Mouse (Mus musculus): ENCODE measurements around the gene Ggps1. TPM values are rescaled to one million over a fixed set of nuclear protein-coding genes. Genes with fewer than 3 reads are reported as not detected.
"Not testable (repeated sequence)": the region's sequence is repeated elsewhere in the genome, so short reads cannot be mapped to it uniquely, and the experiment has no call there.

Ggps1 gene
- polyA plus RNA-seq, 1 experiment from 2014 or later, result 48.4 TPM

- 86% methylated on average over 11 of the region's 11 CpGs for WGBS
- no peak for ATAC-seq (ENCODE audit: insufficient number of reproducible peaks, low FRiP score, low TSS enrichment, low read depth)
- no peak overlapping the region for H3K4me2 ChIP-seq
- H3K36me3 ChIP-seq, result no peaks in the 10 kb centered on the region
- peaks cover 11% of the 10 kb centered on the region for H3K4me1 ChIP-seq
- H3K9ac ChIP-seq, result no peak overlapping the region
- no peak overlapping the region for H3K4me3 ChIP-seq
- H3K27me3 ChIP-seq, result no peaks in the 10 kb centered on the region
- no peak overlapping the region for H3K27ac ChIP-seq
- no peaks in the 10 kb centered on the region for H3K9me3 ChIP-seq
Observed at GRCm38 (mm10) chr13:14035875-14036630, 27.2 kb downstream of the Ggps1 start.

GRCm38 (mm10) chr13:14035352-14035751, 27.9 kb downstream of the Ggps1 start:
- not testable (repeated sequence) for H3K9ac ChIP-seq; H3K4me1 ChIP-seq; H3K9me3 ChIP-seq; H3K27me3 ChIP-seq; H3K36me3 ChIP-seq; H3K4me2 ChIP-seq; H3K4me3 ChIP-seq; ATAC-seq (ENCODE audit: insufficient number of reproducible peaks, low FRiP score, low TSS enrichment, low read depth); H3K27ac ChIP-seq
- 84% methylated on average over 3 of the region's 3 CpGs for WGBS

- ATAC-seq (ENCODE audit: insufficient number of reproducible peaks, low FRiP score, low TSS enrichment, low read depth), result no peak
- Histone ChIP-seq H3K9me3 (no peaks in the 10 kb centered on the region), H3K4me1 (peaks cover 5% of the 10 kb centered on the region), H3K4me3 (no peak overlapping the region), H3K27me3 (no peaks in the 10 kb centered on the region), H3K36me3 (peaks cover 3% of the 10 kb centered on the region), H3K9ac (no peak overlapping the region), H3K4me2 (no peak overlapping the region), H3K27ac (no peak overlapping the region)
Observed at GRCm38 (mm10) chr13:14034073-14034348, 29.3 kb downstream of the Ggps1 start.

- H3K27me3 ChIP-seq, result no peaks in the 10 kb centered on the region
- H3K27ac ChIP-seq, result no peak overlapping the region
- H3K4me1 ChIP-seq, result peaks cover 2% of the 10 kb centered on the region
- H3K4me3 ChIP-seq, result no peak overlapping the region
- WGBS, result 90% methylated on average over 5 of the region's 5 CpGs
- H3K9ac ChIP-seq, result no peak overlapping the region
- peaks cover 5% of the 10 kb centered on the region for H3K36me3 ChIP-seq
- no peaks in the 10 kb centered on the region for H3K9me3 ChIP-seq
- H3K4me2 ChIP-seq, result no peak overlapping the region
- ATAC-seq (ENCODE audit: insufficient number of reproducible peaks, low FRiP score, low TSS enrichment, low read depth), result no peak
Observed at GRCm38 (mm10) chr13:14033309-14034072, 29.8 kb downstream of the Ggps1 start.

GRCm38 (mm10) chr13:14026154-14026820, 37.0 kb downstream of the Ggps1 start:
- Histone ChIP-seq H3K4me1 (no peaks in the 10 kb centered on the region), H3K36me3 (peaks cover 23% of the 10 kb centered on the region), H3K9ac (no peak overlapping the region), H3K27ac (no peak overlapping the region), H3K27me3 (no peaks in the 10 kb centered on the region), H3K9me3 (no peaks in the 10 kb centered on the region), H3K4me2 (no peak overlapping the region), H3K4me3 (no peak overlapping the region)
- WGBS, result 93% methylated on average over 6 of the region's 6 CpGs
- ATAC-seq (ENCODE audit: insufficient number of reproducible peaks, low FRiP score, low TSS enrichment, low read depth), result no peak

GRCm38 (mm10) chr13:14025554-14025953, 37.7 kb downstream of the Ggps1 start:
- ATAC-seq (ENCODE audit: insufficient number of reproducible peaks, low FRiP score, low TSS enrichment, low read depth), result no peak
- 89% methylated on average over 6 of the region's 6 CpGs for WGBS
- Histone ChIP-seq H3K4me1 (no peaks in the 10 kb centered on the region), H3K9me3 (no peaks in the 10 kb centered on the region), H3K27me3 (no peaks in the 10 kb centered on the region), H3K36me3 (peaks cover 23% of the 10 kb centered on the region), H3K4me3 (no peak overlapping the region), H3K4me2 (no peak overlapping the region), H3K9ac (no peak overlapping the region), H3K27ac (no peak overlapping the region)

GRCm38 (mm10) chr13:14021417-14021816, 41.9 kb downstream of the Ggps1 start:
- not testable (repeated sequence) for H3K9me3 ChIP-seq

GRCm38 (mm10) chr13:14018852-14019251, 44.4 kb downstream of the Ggps1 start:
- 90% methylated on average over 3 of the region's 3 CpGs for WGBS
- Histone ChIP-seq H3K36me3 (peaks cover 28% of the 10 kb centered on the region), H3K9me3 (no peaks in the 10 kb centered on the region), H3K4me3 (no peak overlapping the region), H3K4me1 (no peaks in the 10 kb centered on the region), H3K27ac (no peak overlapping the region), H3K9ac (no peak overlapping the region), H3K27me3 (no peaks in the 10 kb centered on the region), H3K4me2 (no peak overlapping the region)
- ATAC-seq (ENCODE audit: insufficient number of reproducible peaks, low FRiP score, low TSS enrichment, low read depth), result no peak

More at GRCm38 (mm10) chr13:14021417-14021816, 41.9 kb downstream of the Ggps1 start:
- ATAC-seq (ENCODE audit: insufficient number of reproducible peaks, low FRiP score, low TSS enrichment, low read depth); H3K4me2 ChIP-seq; H3K4me3 ChIP-seq; H3K27ac ChIP-seq; H3K27me3 ChIP-seq; H3K4me1 ChIP-seq; H3K9ac ChIP-seq: not testable (repeated sequence)
- peaks cover 27% of the 10 kb centered on the region for H3K36me3 ChIP-seq
- WGBS, result 81% methylated on average over 11 of the region's 12 CpGs

- ATAC-seq (ENCODE audit: insufficient number of reproducible peaks, low FRiP score, low TSS enrichment, low read depth), result no peak
- no peak overlapping the region for H3K4me3 ChIP-seq
- no peaks in the 10 kb centered on the region for H3K9me3 ChIP-seq
- H3K4me2 ChIP-seq, result no peak overlapping the region
- H3K36me3 ChIP-seq, result peaks cover 32% of the 10 kb centered on the region
- no peaks in the 10 kb centered on the region for H3K27me3 ChIP-seq
- no peak overlapping the region for H3K27ac ChIP-seq
- no peak overlapping the region for H3K9ac ChIP-seq
- H3K4me1 ChIP-seq, result no peaks in the 10 kb centered on the region
Observed at GRCm38 (mm10) chr13:14018283-14018682, 45.0 kb downstream of the Ggps1 start.

GRCm38 (mm10) chr13:14015609-14016008, 47.7 kb downstream of the Ggps1 start:
- Histone ChIP-seq H3K9me3 (no peaks in the 10 kb centered on the region), H3K4me2 (no peak overlapping the region), H3K4me3 (no peak overlapping the region), H3K27me3 (no peaks in the 10 kb centered on the region), H3K4me1 (no peaks in the 10 kb centered on the region), H3K36me3 (peaks cover 55% of the 10 kb centered on the region), H3K9ac (no peak overlapping the region), H3K27ac (no peak overlapping the region)
- ATAC-seq (ENCODE audit: insufficient number of reproducible peaks, low FRiP score, low TSS enrichment, low read depth), result no peak
- 84% methylated on average over 6 of the region's 6 CpGs for WGBS

- 84% methylated on average over 4 of the region's 4 CpGs for WGBS
- Histone ChIP-seq H3K4me3 (no peak overlapping the region), H3K4me1 (no peaks in the 10 kb centered on the region), H3K4me2 (no peak overlapping the region), H3K27me3 (no peaks in the 10 kb centered on the region), H3K36me3 (peaks cover 55% of the 10 kb centered on the region), H3K9ac (no peak overlapping the region), H3K27ac (no peak overlapping the region), H3K9me3 (no peaks in the 10 kb centered on the region)
- no peak for ATAC-seq (ENCODE audit: insufficient number of reproducible peaks, low FRiP score, low TSS enrichment, low read depth)
Observed at GRCm38 (mm10) chr13:14014540-14014939, 48.7 kb downstream of the Ggps1 start.

GRCm38 (mm10) chr13:14014001-14014400, 49.3 kb downstream of the Ggps1 start:
- H3K9me3 ChIP-seq, result no peaks in the 10 kb centered on the region
- H3K36me3 ChIP-seq, result peaks cover 56% of the 10 kb centered on the region
- 89% methylated on average over 2 of the region's 2 CpGs for WGBS

More at GRCm38 (mm10) chr13:14014001-14014400, 49.3 kb downstream of the Ggps1 start:
- no peaks in the 10 kb centered on the region for H3K4me1 ChIP-seq
- H3K9ac ChIP-seq, result no peak overlapping the region
- H3K4me2 ChIP-seq, result no peak overlapping the region
- no peaks in the 10 kb centered on the region for H3K27me3 ChIP-seq
- no peak for ATAC-seq (ENCODE audit: insufficient number of reproducible peaks, low FRiP score, low TSS enrichment, low read depth)
- H3K4me3 ChIP-seq, result no peak overlapping the region
- H3K27ac ChIP-seq, result no peak overlapping the region
